ENCODE assay signal across 17 mouse cellular contexts in genomic region chrX:75035162-75035561, GRCm38 (mm10). TPM values are rescaled to one million over a fixed set of nuclear protein-coding genes. Genes with fewer than 3 reads are reported as not detected.
DNase-seq lines count a peak whose midpoint lies in the region; ATAC-seq lines count a peak whose summit lies in the region.
"Had no signal": no experiment of that assay in that cellular context is flagged by ENCODE, and none has a peak within 500 bp of the region (broad histone marks: within the 10 kb centered on the region; RNA-seq: fewer than 3 reads in every experiment).

No protein-coding gene starts in this region.

- peak; percentile 94 to 95 for ATAC-seq in hematopoietic stem cell, adult 5-6 weeks (replicated peaks in 1 of 2; ENCODE audit: insufficient read depth in 1 of 2, low FRiP score in 2 of 2, low TSS enrichment in 1 of 2, low read depth in 1 of 2, poor library complexity in 2 of 2, severe bottlenecking in 2 of 2)
- ATAC-seq: forebrain, embryonic 13.5 days had no signal

- DNase-seq in B cell, adult 2 months, result peak; percentile 14 to 27
- DNase-seq in CD4-positive helper T cell, adult 2 months (ENCODE audit: low read depth, low spot score), result peak; percentile 19
- DNase-seq in naive thymus-derived CD4-positive, alpha-beta T cell, adult 2 months (ENCODE audit: low read depth), result peak; percentile 30
- no peak for DNase-seq in left cerebral cortex, adult 11 months (ENCODE audit: low spot score)
- no peak for DNase-seq in layer of hippocampus, adult 8-10 months (ENCODE audit: low spot score in 2 of 2)
- no peak for DNase-seq in adrenal gland, adult 2 months
- no peak for DNase-seq in thymus, postnatal 36 days
- DNase-seq: adrenal gland, postnatal 10 days; cerebellum, adult 11 months; cerebellum, adult 9-10 months; cerebellum, postnatal 25 days; gastrocnemius, adult 2 months; gastrocnemius, postnatal 25 days; heart, adult 11 months; heart, postnatal 14 days had no signal

RNA-seq across cellular contexts. Expression of gene Gab3, which starts 50.1 kb away (rescaled TPM):
- total RNA-seq in hematopoietic stem cell, adult 5-6 weeks (2017), result 2.7 and 3.9 TPM in 2 replicates
- total RNA-seq in layer of hippocampus, adult 8-10 months (2022), result 1 to 10 TPM; 1.9 to 3.5 (median 3.0) TPM
- 1 to 10 TPM; 1.8 TPM for total RNA-seq in adrenal gland, adult 2 months (2021)
- polyA plus RNA-seq in adrenal gland, adult 2 months (2012; rRNA removed), result 0.56 and 0.65 TPM in 2 replicates

Comparison
In these comparisons a context has a peak if more than half of its experiments do, and no peak if none do; other contexts are left out.
1. DNase-seq: peak in B cell, adult 2 months (2 of 2), CD4-positive helper T cell, adult 2 months (single experiment) and naive thymus-derived CD4-positive, alpha-beta T cell, adult 2 months (single experiment); none in left cerebral cortex, adult 11 months (single experiment), layer of hippocampus, adult 8-10 months (0 of 2), adrenal gland, adult 2 months (single experiment) and thymus, postnatal 36 days (0 of 2).